In the genomic region with DNA sequence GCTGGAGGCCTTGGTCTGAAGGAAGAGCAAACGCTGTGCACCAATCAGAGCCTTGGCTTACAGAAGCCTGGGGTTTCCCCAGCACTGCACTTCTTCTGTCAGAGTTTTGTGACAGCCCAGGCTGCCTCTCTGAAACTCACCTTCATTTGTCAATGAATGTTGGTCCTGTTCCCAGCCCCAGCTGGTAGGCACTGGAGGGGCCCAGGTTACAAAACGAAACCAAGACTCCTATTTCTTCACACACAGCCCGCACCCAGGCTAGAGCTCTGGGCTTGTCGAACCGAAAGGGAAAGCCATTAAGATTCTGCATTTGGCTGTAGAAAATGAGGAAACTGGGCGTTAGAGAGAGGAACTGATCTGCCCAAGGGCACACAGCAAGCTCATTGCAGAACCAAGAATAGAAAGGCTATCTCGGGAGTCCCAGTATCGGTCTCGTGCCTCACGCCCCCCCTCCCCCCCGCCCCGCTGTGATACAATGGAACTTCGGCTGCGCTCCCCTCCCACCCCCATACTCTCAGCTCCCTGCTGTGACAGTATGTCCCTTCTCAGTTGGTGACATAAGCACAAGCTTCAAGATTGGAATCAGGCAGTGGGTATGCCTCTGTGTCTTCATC, we compare ENCODE assay signal across 8 mouse cellular contexts.
A peak's percentile ranks its signal among the peaks of the same experiment; 100 is the strongest.
DNase-seq lines count a peak whose midpoint lies in the region; ATAC-seq and TF ChIP-seq lines count a peak whose summit lies in the region.

No protein-coding gene starts in this region.

- ATAC-seq in limb, embryonic 15.5 days (ENCODE audit: insufficient number of reproducible peaks, low FRiP score, low TSS enrichment, low read depth) = no peak
- no peak for ATAC-seq in midbrain, embryonic 15.5 days (replicated peaks)
- peak; percentile 79 for ATAC-seq in stomach, postnatal 0 days (ENCODE audit: low FRiP score, low TSS enrichment)

- peak overlapping the region; percentile 77 for H3K9ac ChIP-seq in heart, adult 2 months (ENCODE audit: low read depth, low read length)
- H3K9ac ChIP-seq in limb, embryonic 15.5 days = peak overlapping the region; percentile 28; the same call in 1 of the 2 replicates
- H3K9ac ChIP-seq in midbrain, embryonic 15.5 days = no peak overlapping the region
- H3K9ac ChIP-seq in stomach, postnatal 0 days (ENCODE audit: low read length) = peak overlapping the region; percentile 32

- intact Hi-C loops in heart, adult 2 months (cut with DNase I) = loop anchor here (5.0 kb wide), 4 partner anchors 59 to 234 kb away; partner anchors contain the start of gene Tcf7l2

- no peaks in the 10 kb centered on the region for H3K27me3 ChIP-seq in heart, adult 2 months (ENCODE audit: control insufficient read depth, insufficient read depth, low read length)
- no peaks in the 10 kb centered on the region for H3K27me3 ChIP-seq in limb, embryonic 15.5 days
- 0 out of 2 replicates have a peak, but pooled peaks cover 7% of the 10 kb centered on the region for H3K27me3 ChIP-seq in midbrain, embryonic 15.5 days (replicated peaks)
- no peaks in the 10 kb centered on the region for H3K27me3 ChIP-seq in stomach, postnatal 0 days (ENCODE audit: control insufficient read depth, insufficient read depth, low read length)

- peak; percentile 15; the same call in 1 of the 2 replicates for TF ChIP-seq POLR2A in heart, adult 2 months (IDR thresholded peaks at IDR 0.05; ENCODE audit: insufficient read depth, low read depth, low read length)

- no peaks in the 10 kb centered on the region for H3K79me2 ChIP-seq in heart, adult 2 months (replicated peaks; ENCODE audit: control insufficient read depth, insufficient read depth, low read length)

- peak overlapping the region; percentile 51 for H3K4me2 ChIP-seq in limb, embryonic 15.5 days
- H3K4me2 ChIP-seq in midbrain, embryonic 15.5 days = peak overlapping the region; percentile 25
- H3K4me2 ChIP-seq in stomach, postnatal 0 days (replicated peaks; ENCODE audit: low read depth) = peak overlapping the region; percentile 53

- H3K4me1 ChIP-seq in heart, adult 2 months (ENCODE audit: control insufficient read depth, insufficient read depth, low read length) = peaks cover 1% of the 10 kb centered on the region
- peaks cover 17% of the 10 kb centered on the region for H3K4me1 ChIP-seq in limb, embryonic 15.5 days
- peaks cover 8% of the 10 kb centered on the region for H3K4me1 ChIP-seq in midbrain, embryonic 15.5 days
- no peaks in the 10 kb centered on the region for H3K4me1 ChIP-seq in stomach, postnatal 0 days (replicated peaks; ENCODE audit: control insufficient read depth, insufficient read depth)

- peak overlapping the region; percentile 94 for H3K27ac ChIP-seq in heart, adult 2 months
- H3K27ac ChIP-seq in limb, embryonic 15.5 days = peak overlapping the region; percentile 57; the same call in 1 of the 2 replicates
- H3K27ac ChIP-seq in midbrain, embryonic 15.5 days = no peak overlapping the region
- peak overlapping the region; percentile 19 for H3K27ac ChIP-seq in stomach, postnatal 0 days (replicated peaks)

- no peaks in the 10 kb centered on the region for H3K9me3 ChIP-seq in limb, embryonic 15.5 days
- H3K9me3 ChIP-seq in midbrain, embryonic 15.5 days = no peaks in the 10 kb centered on the region
- no peaks in the 10 kb centered on the region for H3K9me3 ChIP-seq in stomach, postnatal 0 days (ENCODE audit: control insufficient read depth, low read length)

- WGBS in heart, adult 2 months = under 1% methylated on average over 14 of the region's 14 CpGs
- 21% methylated on average over 14 of the region's 14 CpGs for WGBS in limb, embryonic 15.5 days
- 11% methylated on average over 14 of the region's 14 CpGs for WGBS in midbrain, embryonic 15.5 days
- 12% methylated on average over 13 of the region's 14 CpGs for WGBS in stomach, postnatal 0 days

- no peak for TF ChIP-seq CTCF in heart, adult 2 months (IDR thresholded peaks at IDR 0.05)
- no peak for TF ChIP-seq CTCF in stomach, postnatal 0 days (IDR thresholded peaks at IDR 0.05; ENCODE audit: low read depth)

- H3K36me3 ChIP-seq in heart, adult 2 months (ENCODE audit: control insufficient read depth, insufficient read depth, low read length) = no peaks in the 10 kb centered on the region
- no peaks in the 10 kb centered on the region for H3K36me3 ChIP-seq in limb, embryonic 15.5 days
- H3K36me3 ChIP-seq in midbrain, embryonic 15.5 days (replicated peaks) = no peaks in the 10 kb centered on the region
- H3K36me3 ChIP-seq in stomach, postnatal 0 days (ENCODE audit: control insufficient read depth, insufficient read depth, low read length) = no peaks in the 10 kb centered on the region

- DNase-seq in 416B (ENCODE audit: low read depth) (peak; percentile 71), MN1 (ENCODE audit: low spot score) (peak; percentile 34)
- DNase-seq in embryo, embryonic 11 days = peak; percentile 53
- peak; percentile 74 to 81 for DNase-seq in heart, adult 2 months
- DNase-seq in kidney, adult 11 months = peak; percentile 60
- peak; percentile 58 for DNase-seq in stomach, postnatal 0 days (ENCODE audit: low spot score)

- peak; percentile 58; the same call in 1 of the 2 replicates for TF ChIP-seq EP300 in heart, adult 2 months (IDR thresholded peaks at IDR 0.05; ENCODE audit: insufficient read depth, low read depth, low read length)
- no peak for TF ChIP-seq EP300 in stomach, postnatal 0 days (optimal IDR thresholded peaks at IDR 0.05)

- H3K4me3 ChIP-seq in heart, adult 2 months = peak overlapping the region; percentile 56
- H3K4me3 ChIP-seq in limb, embryonic 15.5 days = peak overlapping the region; percentile 37
- peak overlapping the region; percentile 1; the same call in 1 of the 2 replicates for H3K4me3 ChIP-seq in midbrain, embryonic 15.5 days
- peak overlapping the region; percentile 47 for H3K4me3 ChIP-seq in stomach, postnatal 0 days (ENCODE audit: low read depth, low read length)

Comparison
In these comparisons a context has a peak if more than half of its experiments do, and no peak if none do; other contexts are left out.
1. H3K4me3 ChIP-seq: peak in every context shown above with its lines; median percentile 56 in heart, adult 2 months; 47 in stomach, postnatal 0 days; 37 in limb, embryonic 15.5 days; 1 in midbrain, embryonic 15.5 days.